Mouse (Mus musculus): Measurements from ENCODE around the gene Cryl1.
A peak's percentile ranks its signal among the peaks of the same experiment; 100 is the strongest.

Gene Cryl1

GRCm38 (mm10) chr14:57318812-57319211 lies 79.5 kb downstream of the Cryl1 start:
- no peak for DNase-seq (ENCODE audit: low spot score in 2 of 2)

GRCm38 (mm10) chr14:57316662-57317600 lies 81.4 kb downstream of the Cryl1 start:
- peak in 1 of 2 experiments; percentile 8 for DNase-seq (ENCODE audit: low spot score in 2 of 2)

DNA sequence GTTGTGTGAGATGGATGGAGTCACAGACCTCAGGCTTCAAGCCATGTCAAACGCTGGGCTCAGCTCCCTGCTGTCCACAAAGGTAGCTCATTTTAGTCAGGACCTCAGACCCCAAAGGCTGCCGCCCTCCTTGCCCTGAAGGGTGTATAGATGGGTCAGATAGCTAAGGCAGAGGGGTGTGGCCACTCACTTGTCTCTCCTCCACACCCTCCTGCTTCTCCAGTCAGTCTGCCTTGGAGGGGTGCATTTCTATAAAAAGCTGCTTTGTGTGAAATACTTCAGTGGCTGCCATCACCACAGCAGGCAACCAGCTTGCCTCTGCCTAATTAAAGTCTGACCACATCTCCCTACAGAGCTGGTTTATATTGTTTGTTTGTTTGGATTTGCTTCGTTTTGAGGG lies 82.4 kb downstream of the Cryl1 start:
- DNase-seq (ENCODE audit: low spot score in 2 of 2): peak in 1 of 2 experiments; percentile 27

GRCm38 (mm10) chr14:57315551-57315950 lies 82.8 kb downstream of the Cryl1 start:
- DNase-seq (ENCODE audit: low spot score in 2 of 2): no peak

- DNase-seq (ENCODE audit: low spot score in 2 of 2): peak; percentile 67 to 75
Measured at GRCm38 (mm10) chr14:57301600-57302230, 96.6 kb downstream of the Cryl1 start.

GRCm38 (mm10) chr14:57300530-57300929 lies 97.8 kb downstream of the Cryl1 start:
- no peak for DNase-seq (ENCODE audit: low spot score in 2 of 2)

GRCm38 (mm10) chr14:57297672-57298071 lies 100.7 kb downstream of the Cryl1 start:
- DNase-seq (ENCODE audit: low spot score in 2 of 2): no peak

DNA sequence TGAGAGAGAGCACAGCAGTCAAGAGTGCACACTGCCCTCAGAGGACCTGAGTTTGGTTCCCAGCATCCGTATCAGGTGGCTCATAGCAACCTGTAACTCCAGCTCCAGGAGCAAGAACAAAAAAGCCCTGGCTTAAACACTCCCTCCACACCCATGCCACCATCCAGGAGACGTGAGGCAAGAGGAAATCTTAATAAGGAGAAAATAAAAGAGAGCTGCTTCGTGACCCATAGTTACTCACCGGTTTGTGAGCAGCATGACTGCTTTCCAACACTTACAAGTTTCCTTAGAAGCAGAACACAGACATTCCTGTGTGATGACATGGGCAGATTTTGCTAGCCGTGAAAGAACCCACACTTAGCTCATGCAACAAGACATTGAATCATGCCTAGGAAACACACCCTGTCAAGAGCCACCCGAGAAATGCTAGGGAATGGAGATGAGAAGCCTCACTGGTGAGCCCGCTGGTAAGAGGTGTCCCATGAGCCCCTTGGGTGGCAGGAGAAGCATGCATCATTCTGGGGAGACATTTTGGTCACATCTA lies 106.9 kb downstream of the Cryl1 start:
- no peak for DNase-seq (ENCODE audit: low spot score in 2 of 2)

DNA sequence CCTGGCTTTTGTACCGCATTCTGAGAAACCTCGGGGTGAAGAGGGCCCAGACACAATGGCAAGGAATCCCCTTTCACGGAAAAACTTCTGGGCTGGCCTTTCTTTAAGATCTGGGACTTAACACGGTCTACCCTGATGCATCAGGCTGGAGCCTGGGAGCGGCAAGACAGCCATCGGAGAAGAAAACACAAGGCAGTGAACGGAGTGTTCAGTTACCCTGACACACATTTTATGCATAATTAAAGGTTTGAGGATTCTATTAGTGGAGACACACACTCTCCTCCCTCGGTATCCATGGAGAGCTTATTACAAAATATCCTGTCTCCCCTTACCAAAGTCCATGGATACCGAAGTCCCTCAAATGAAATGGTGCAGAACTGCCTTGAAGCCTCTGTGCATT lies 109.2 kb downstream of the Cryl1 start:
- no peak for DNase-seq (ENCODE audit: low spot score in 2 of 2)

- DNase-seq (ENCODE audit: low spot score in 2 of 2): no peak
Measured at GRCm38 (mm10) chr14:57283816-57284215, 114.5 kb downstream of the Cryl1 start.

- DNase-seq (ENCODE audit: low spot score in 2 of 2): no peak
Measured at GRCm38 (mm10) chr14:57282591-57282990, 115.7 kb downstream of the Cryl1 start.

DNA sequence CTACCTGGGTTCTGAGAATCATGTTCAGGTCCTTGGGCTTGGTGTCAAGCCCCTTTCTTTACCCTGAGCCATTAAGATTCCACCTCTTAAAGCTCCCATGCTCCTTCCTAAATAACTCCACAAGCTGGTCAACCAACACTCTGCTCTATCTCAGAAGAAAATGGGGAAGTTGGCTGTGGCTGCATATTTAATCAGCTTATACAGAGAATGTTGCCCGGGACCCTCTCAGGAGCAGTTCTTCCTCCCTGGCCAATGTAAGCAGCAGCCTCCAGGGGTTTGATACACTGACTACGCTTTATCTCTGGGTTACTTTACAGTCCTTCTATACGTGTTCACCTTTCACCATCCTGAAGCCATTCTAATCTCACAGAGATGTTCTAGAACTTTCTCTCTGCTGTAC lies 117.5 kb downstream of the Cryl1 start:
- DNase-seq (ENCODE audit: low spot score in 2 of 2): no peak

GRCm38 (mm10) chr14:57276481-57277012 lies 121.8 kb downstream of the Cryl1 start:
- DNase-seq (ENCODE audit: low spot score in 2 of 2): no peak

DNA sequence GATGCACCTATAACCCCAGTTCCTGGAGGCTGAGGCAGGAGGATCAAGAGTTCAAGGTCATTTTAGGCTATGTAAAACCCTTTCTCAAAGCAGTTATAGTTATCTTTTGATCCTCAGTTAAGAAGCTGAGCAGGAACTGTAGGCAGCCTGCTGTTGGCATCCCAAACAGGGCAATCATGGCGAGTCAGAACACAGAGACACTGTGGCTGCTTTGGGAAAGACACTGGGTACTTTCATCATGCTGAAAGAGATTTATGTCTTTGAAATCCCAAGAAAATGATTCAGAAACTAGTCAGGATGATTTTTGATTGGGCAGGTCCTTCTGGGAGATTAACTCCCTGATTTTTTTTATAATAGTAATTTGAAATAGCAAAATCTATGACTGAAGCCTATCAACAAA lies 126.0 kb downstream of the Cryl1 start:
- no peak for DNase-seq (ENCODE audit: low spot score in 2 of 2)

DNA sequence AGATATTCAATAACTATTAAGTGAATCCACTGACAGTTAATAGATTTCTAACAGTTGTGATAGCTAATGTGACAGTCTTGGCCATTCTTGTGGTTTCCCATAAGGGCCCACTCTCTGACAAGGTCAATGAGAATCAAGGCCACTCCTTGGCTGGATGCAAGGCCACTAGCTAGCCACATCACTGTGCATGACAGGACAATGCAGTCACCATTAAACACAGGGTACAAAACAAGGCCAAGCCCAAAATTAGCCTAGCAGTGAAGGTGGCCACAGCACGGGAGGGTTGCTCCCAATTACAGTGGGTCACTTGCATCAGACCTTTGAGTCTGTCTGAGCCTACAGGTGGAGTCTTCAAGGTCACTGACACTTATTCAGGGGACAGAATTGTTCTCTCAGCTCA lies 126.5 kb downstream of the Cryl1 start:
- DNase-seq (ENCODE audit: low spot score in 2 of 2): no peak

- no peak for DNase-seq (ENCODE audit: low spot score in 2 of 2)
Measured at GRCm38 (mm10) chr14:57268900-57269299, 129.4 kb downstream of the Cryl1 start.

DNA sequence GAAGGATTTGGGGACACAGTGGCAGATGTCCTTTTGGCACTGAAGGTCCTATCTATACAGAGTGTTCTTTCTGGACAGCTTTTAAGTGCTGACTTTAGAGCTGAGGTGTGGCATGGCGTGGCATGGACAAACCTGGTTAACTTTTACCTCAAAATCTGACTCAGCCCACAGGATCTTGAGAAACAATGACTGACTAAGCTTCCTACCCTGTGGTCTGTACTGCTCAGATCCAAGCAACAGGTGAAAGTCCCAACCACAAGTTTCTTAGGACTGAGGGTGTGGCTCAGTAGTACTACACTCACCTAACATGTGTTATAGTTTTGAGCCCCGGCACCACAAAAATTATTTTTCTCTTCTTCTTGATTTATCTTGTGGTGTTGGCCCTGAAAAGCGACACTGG lies 130.0 kb downstream of the Cryl1 start:
- DNase-seq (ENCODE audit: low spot score in 2 of 2): no peak

DNA sequence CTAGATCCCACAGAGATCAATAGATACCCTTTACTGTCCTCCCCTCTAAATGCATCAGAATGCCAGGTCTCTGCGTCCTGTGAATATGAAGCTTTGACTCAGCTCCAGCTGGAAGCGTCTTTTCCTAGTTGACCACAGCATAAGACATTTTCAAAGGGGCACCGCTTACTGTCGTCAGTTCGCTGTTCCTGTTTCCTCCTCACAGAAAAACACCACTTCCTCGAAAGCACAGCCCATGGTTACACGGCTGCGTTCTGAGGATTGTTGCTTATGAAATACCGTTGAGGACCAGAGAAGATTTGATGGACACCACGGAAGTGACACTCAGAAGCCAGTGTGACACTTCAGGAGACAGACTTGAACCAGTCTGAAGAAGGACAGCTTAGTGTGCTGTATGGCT lies 134.4 kb downstream of the Cryl1 start:
- no peak for DNase-seq (ENCODE audit: low spot score in 2 of 2)

- DNase-seq (ENCODE audit: low spot score in 2 of 2): no peak
Measured at GRCm38 (mm10) chr14:57259341-57259740, 139.0 kb downstream of the Cryl1 start.

DNA sequence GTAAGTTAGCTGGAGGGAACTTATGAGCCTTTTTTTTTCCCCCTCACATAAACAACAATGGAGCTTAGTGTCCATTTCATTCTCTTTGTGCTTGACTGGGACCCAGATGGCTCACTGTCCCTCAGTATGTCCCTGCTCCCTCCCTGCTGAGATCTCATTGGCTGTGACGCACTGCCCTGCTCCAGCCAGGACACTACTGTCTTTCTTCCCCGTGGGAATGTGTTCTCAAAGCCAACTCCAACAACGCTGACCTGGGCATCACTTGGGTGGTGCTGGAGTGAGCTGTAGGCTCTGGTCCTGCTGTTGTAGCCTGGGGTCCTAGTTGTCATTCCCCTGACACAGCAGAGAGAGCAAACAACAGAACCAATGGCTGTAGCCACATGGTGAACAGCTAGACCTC lies 149.7 kb downstream of the Cryl1 start:
- no peak for DNase-seq (ENCODE audit: low spot score in 2 of 2)

DNA sequence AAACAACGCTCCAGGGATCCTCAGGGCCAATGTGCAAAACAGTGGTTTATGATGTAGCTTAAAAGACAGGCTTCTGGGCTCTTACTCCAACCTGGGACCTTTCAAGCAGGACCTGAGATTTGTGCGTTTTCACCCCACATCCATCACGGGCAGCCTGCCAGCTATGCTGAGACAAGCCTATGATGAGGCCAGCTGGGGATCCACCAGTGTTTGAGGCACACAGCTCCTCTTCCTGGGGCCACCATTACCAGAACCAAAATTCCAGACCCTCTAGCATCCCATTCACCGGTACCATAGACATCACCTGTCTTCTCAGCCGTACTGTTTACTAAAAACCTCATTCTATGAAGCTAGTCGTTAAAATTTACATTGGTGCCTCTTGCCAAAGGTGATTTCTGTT lies 151.8 kb downstream of the Cryl1 start:
- no peak for DNase-seq (ENCODE audit: low spot score in 2 of 2)

DNA sequence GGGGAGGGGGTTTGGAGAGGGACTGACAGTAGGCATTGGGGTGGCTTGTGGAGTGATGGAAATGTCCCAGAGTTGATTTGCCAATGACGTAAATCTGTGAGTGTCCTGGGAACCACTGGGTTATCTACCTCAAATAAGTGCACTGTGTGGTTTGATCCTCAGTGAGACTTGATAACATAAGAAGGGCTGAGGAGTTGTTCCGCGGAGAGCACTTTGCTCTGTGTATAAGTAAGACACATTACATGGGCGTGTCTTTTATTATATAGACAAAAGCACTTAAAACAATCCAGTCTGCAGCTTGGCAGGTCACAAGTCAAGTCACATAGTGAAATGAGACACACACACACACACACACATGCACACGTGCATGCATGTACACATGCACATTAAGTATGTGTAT lies 155.4 kb downstream of the Cryl1 start:
- DNase-seq (ENCODE audit: low spot score in 2 of 2): no peak

DNA sequence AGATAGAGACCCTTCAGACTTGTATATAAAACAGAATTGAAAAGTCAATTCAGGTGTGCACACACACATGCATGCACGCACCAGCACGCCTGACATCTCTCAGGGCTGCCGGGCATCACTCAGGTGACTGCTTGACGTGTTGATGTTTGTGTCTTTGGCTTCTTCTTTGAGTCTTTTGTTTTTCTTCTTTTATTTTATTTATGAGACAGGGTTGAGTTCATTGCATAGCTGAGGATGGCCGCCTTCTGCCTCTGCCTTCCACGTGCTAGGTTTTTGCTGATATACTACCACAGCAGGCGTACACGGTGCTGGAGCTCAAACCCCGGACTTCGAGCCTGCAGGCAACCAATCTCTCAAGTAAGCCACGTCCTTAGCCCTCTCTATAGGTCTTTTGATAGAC lies 163.1 kb downstream of the Cryl1 start:
- no peak for DNase-seq (ENCODE audit: low spot score in 2 of 2)
